Mouse (Mus musculus) ES-Bruce4 (cell line): ENCODE measurements at regions not wholly inside any gene's neighbourhood (a gene's known extent, or its start where the extent isn't known, plus 50 kb on each side); places are given as distances from the start of the nearest gene placed in this dataset.

Source experiments
- H3K27ac ChIP-seq: 2 replicates; pipeline ENCODE4 v1.5.1; 2012; ENCODE audit warnings: low read length, inconsistent platforms; ENCODE audit not compliant: insufficient read depth
- H3K27me3 ChIP-seq: 2 replicates; pipeline ENCODE4 v1.6.1; 2012; ENCODE audit warnings: mild to moderate bottlenecking, low read length, inconsistent platforms; ENCODE audit not compliant: control insufficient read depth, poor library complexity, insufficient read depth, severe bottlenecking
- H3K36me3 ChIP-seq: 2 replicates; pipeline ENCODE4 v1.6.1; 2012; ENCODE audit warnings: inconsistent platforms, mild to moderate bottlenecking, low read length, moderate library complexity; ENCODE audit not compliant: control insufficient read depth, poor library complexity, insufficient read depth, severe bottlenecking
- H3K4me1 ChIP-seq: one replicate; pipeline ENCODE4 v1.8.1; 2011; ENCODE audit warnings: low read length; ENCODE audit not compliant: control insufficient read depth, insufficient read depth
- H3K4me3 ChIP-seq: 2 replicates; pipeline ENCODE4 v1.5.1; 2011; ENCODE audit warnings: low read depth, mild to moderate bottlenecking, low read length
- H3K9ac ChIP-seq: 2 replicates; pipeline ENCODE4 v1.6.1; 2012; ENCODE audit warnings: low read depth, mild to moderate bottlenecking, inconsistent platforms; ENCODE audit not compliant: poor library complexity, severe bottlenecking
- H3K9me3 ChIP-seq: replicated peaks from 2 replicates; pipeline ENCODE4 v1.6.1; 2012; ENCODE audit warnings: mild to moderate bottlenecking, low read length, inconsistent platforms; ENCODE audit not compliant: control insufficient read depth, poor library complexity, insufficient read depth, severe bottlenecking
- CTCF ChIP-seq: IDR thresholded peaks from one replicate; pipeline ENCODE4 v1.8.1; 2011; ENCODE audit warnings: low read depth, low read length
- EP300 ChIP-seq: IDR thresholded peaks from 2 replicates; pipeline ENCODE4 v1.6.1; 2011; ENCODE audit warnings: low read depth, low read length; ENCODE audit not compliant: insufficient read depth
- POLR2A ChIP-seq: IDR thresholded peaks from one replicate; pipeline ENCODE4 v1.8.1; 2011; ENCODE audit warnings: low read length; ENCODE audit not compliant: insufficient read depth

DNA sequence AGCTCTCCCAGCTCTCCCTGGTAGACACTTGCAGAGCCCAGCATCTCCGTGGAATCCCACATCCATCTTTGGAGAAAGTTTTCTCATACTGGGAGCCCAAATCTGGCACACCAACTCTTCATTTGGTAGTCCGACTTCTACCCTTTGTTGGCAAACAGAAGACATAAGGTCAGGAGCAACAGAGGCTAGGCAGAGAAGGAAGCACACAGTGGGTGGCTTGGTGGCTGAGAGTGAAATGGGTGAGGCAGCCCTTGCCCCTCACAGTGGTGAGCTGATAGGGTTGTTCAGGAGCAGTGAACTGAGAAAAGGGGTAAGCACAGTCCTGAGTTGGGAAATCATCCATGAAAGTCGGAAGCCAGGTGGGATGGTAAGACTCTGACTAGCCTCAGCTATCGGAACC is 157.6 kb upstream of the Arid2 start:
- peaks cover 14% of the 10 kb centered on the region for H3K4me1 ChIP-seq
- H3K27me3 ChIP-seq = no peaks in the 10 kb centered on the region

DNA sequence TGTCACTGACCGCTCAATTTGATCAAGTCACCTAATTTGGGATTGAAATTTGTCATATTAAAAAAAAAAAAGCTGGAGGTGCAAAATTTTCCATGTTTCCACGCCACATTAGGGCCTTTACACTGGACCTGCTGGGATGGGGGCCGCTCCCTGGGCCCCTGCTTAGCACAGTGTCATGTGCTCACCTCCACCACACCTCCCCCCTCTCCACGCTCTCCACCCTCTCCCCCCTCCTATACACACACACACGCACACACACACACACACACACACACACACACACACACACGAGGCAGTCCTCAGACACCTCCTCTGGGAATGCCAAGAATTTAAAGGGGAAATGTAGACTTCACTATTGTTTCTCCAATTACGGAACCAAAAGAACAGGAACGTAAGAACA is 156.8 kb upstream of the Arid2 start:
- TF ChIP-seq POLR2A (no peak), EP300 (peak; percentile 89)

More for the DNA sequence above, 157.6 kb upstream of the Arid2 start:
- no peak overlapping the region for H3K27ac ChIP-seq
- H3K9me3 ChIP-seq = no peaks in the 10 kb centered on the region
- H3K4me3 ChIP-seq = no peak overlapping the region
- TF ChIP-seq POLR2A (no peak), CTCF (no peak), EP300 (no peak)
- no peaks in the 10 kb centered on the region for H3K36me3 ChIP-seq
- no peak overlapping the region for H3K9ac ChIP-seq

DNA sequence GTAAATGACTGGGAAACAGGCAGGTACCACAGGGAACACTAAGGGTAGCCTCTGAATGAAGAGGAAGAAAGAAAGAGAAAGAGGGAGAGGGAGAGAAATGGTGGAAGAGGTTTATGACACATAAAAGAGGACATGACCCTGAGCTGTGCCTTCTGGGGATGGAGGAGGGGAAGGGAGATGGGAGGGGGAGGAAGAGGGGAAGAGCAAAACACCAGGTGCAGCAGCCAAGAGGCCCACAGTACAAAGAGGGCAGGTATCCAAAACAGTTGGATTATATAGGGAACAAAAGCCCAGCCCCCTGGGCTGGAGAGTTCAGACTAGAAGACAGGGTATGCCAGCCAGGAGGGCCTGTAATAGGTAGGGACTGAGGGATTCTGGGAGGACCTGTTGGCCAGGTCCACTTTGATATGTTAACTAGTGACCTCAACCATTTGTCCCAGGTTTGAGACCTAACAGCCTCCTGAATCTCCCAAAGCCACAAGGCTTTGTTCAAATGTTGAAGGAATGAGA is 155.7 kb upstream of the Arid2 start:
- Histone ChIP-seq H3K27ac (peak overlapping the region; percentile 96), H3K9me3 (no peaks in the 10 kb centered on the region), H3K27me3 (no peaks in the 10 kb centered on the region), H3K4me1 (peaks cover 19% of the 10 kb centered on the region), H3K36me3 (no peaks in the 10 kb centered on the region), H3K9ac (no peak overlapping the region), H3K4me3 (no peak overlapping the region)
- TF ChIP-seq POLR2A = peak; percentile 22
- no peak for TF ChIP-seq CTCF
- TF ChIP-seq EP300 = peak; percentile 99

More for the DNA sequence above, 156.8 kb upstream of the Arid2 start:
- no peaks in the 10 kb centered on the region for H3K9me3 ChIP-seq
- peaks cover 17% of the 10 kb centered on the region for H3K4me1 ChIP-seq
- peak overlapping the region; percentile 96; the same call in 1 of the 2 replicates for H3K27ac ChIP-seq
- no peak overlapping the region for H3K9ac ChIP-seq
- H3K36me3 ChIP-seq = no peaks in the 10 kb centered on the region
- no peaks in the 10 kb centered on the region for H3K27me3 ChIP-seq
- no peak overlapping the region for H3K4me3 ChIP-seq

DNA sequence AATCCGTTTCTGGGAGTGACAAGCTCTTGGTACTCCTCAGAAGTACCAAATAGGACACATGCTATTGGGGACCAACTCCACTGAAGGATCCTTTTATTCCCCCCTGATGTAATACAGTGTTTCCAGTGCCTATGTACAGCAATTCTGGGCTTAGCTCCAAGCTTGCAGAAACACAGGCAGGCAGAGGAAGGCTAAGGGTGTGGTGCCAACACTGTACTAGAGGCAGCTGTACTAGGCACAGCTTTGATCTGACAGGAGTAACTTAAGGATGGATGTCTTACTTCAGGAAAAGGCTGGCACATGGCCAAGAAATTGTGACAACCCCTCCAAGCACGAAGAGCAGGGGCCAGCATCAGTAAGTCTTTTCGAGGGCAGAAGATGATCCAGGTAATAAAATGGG is 154.7 kb upstream of the Arid2 start:
- TF ChIP-seq CTCF (no peak), EP300 (no peak), POLR2A (no peak)
- Histone ChIP-seq H3K27ac (peak overlapping the region; percentile 90), H3K4me1 (peaks cover 19% of the 10 kb centered on the region), H3K9me3 (no peaks in the 10 kb centered on the region), H3K9ac (no peak overlapping the region), H3K4me3 (no peak overlapping the region), H3K36me3 (no peaks in the 10 kb centered on the region), H3K27me3 (no peaks in the 10 kb centered on the region)

DNA sequence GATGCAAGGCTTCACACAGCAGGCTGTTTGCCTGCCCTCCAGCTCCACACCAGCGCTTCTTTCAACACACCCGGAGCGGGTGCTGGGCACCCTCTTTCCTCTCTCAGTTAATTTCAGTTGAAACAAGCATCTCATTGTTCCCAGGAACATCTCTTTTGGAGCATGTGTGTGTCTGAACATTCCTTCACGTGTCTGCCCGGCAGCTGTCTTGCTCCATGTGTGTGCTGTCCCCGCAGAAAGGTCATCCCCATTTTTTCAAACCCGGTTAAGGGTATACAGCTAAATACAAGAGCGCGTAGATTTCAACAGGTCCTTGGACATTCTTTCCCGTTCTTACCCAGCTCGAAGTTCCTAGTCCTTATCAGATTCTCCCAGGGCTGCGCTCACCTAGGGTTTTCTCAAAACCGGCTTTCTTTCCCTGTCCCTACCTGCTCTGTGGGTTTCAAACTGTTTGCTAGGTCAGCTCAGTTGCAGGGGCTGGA is 152.0 kb upstream of the Arid2 start:
- H3K9ac ChIP-seq = peak overlapping the region; percentile 11; the same call in 1 of the 2 replicates
- no peak overlapping the region for H3K27ac ChIP-seq

DNA sequence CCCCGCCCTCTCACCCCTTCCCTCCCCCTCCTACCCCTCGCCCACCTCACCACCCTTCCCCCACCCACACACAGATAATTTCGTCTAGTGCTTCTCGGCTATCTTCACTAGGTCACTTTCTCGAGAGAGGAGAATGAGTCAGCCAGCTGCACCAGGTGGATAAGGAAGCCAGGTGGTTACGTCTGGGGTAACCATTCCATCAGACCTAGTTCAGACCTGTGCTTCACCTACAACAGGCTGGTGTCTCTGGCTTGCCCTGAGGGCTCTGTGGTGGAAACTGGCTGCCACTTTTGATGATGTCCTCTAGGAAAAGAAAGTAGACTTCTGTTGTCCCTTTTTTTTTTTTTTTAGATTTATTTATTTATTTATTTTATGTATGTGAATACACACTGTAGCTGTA is 151.5 kb upstream of the Arid2 start:
- Histone ChIP-seq H3K9ac (peak overlapping the region; percentile 11; the same call in 1 of the 2 replicates), H3K4me1 (peaks cover 15% of the 10 kb centered on the region), H3K4me3 (no peak overlapping the region), H3K9me3 (no peaks in the 10 kb centered on the region), H3K27ac (no peak overlapping the region), H3K36me3 (no peaks in the 10 kb centered on the region), H3K27me3 (no peaks in the 10 kb centered on the region)
- TF ChIP-seq EP300 (no peak), POLR2A (no peak), CTCF (no peak)

More for the DNA sequence above, 152.0 kb upstream of the Arid2 start:
- H3K27me3 ChIP-seq = no peaks in the 10 kb centered on the region
- TF ChIP-seq CTCF = no peak
- TF ChIP-seq EP300 = no peak
- no peak for TF ChIP-seq POLR2A
- peaks cover 15% of the 10 kb centered on the region for H3K4me1 ChIP-seq
- no peak overlapping the region for H3K4me3 ChIP-seq
- H3K9me3 ChIP-seq = no peaks in the 10 kb centered on the region
- H3K36me3 ChIP-seq = no peaks in the 10 kb centered on the region
